In genomic region chr4:118364641-118365040, GRCm38 (mm10) we compare ENCODE assay signal across 20 mouse cellular contexts. TPM values are rescaled to one million over a fixed set of nuclear protein-coding genes. Genes with fewer than 3 reads are reported as not detected.
DNase-seq lines count a peak whose midpoint lies in the region; ATAC-seq and TF ChIP-seq lines count a peak whose summit lies in the region.
"Had no signal": no experiment of that assay in that cellular context is flagged by ENCODE, and none has a peak within 500 bp of the region (broad histone marks: within the 10 kb centered on the region; RNA-seq: fewer than 3 reads in every experiment).

No protein-coding gene starts in this region.

- no peak overlapping the region for H3K27ac ChIP-seq in kidney, adult 2 months (ENCODE audit: insufficient read depth, low read depth, low read length)
- H3K27ac ChIP-seq in kidney, embryonic 14.5 days (ENCODE audit: low read depth, low read length), result no peak overlapping the region
- H3K27ac ChIP-seq: embryonic facial prominence, embryonic 13.5 days; forebrain, embryonic 13.5 days had no signal

- H3K9me3 ChIP-seq in kidney, embryonic 14.5 days (ENCODE audit: control insufficient read depth, low read length), result no peaks in the 10 kb centered on the region
- H3K9me3 ChIP-seq: embryonic facial prominence, embryonic 13.5 days; forebrain, embryonic 13.5 days; G1E; heart, embryonic 12.5 days had no signal

- H3K27me3 ChIP-seq in kidney, adult 2 months (replicated peaks; ENCODE audit: control insufficient read depth, insufficient read depth, low read length), result no peaks in the 10 kb centered on the region
- H3K27me3 ChIP-seq in kidney, embryonic 14.5 days (ENCODE audit: control insufficient read depth, insufficient read depth, low read length), result no peaks in the 10 kb centered on the region
- H3K27me3 ChIP-seq: embryonic facial prominence, embryonic 13.5 days; forebrain, embryonic 13.5 days; heart, embryonic 12.5 days had no signal

- no peak overlapping the region for H3K4me2 ChIP-seq in kidney, embryonic 14.5 days (replicated peaks; ENCODE audit: low read depth, low read length)
- H3K4me2 ChIP-seq: embryonic facial prominence, embryonic 13.5 days; forebrain, embryonic 13.5 days; heart, embryonic 12.5 days had no signal

- WGBS in kidney, adult 2 months, result 81% methylated on average over 13 of the region's 13 CpGs
- WGBS in kidney, embryonic 14.5 days, result 94% methylated on average over 13 of the region's 13 CpGs

- H3K4me3 ChIP-seq in kidney, adult 2 months (ENCODE audit: insufficient read depth, low read depth, low read length), result no peak overlapping the region
- no peak overlapping the region for H3K4me3 ChIP-seq in kidney, embryonic 14.5 days (ENCODE audit: low read length)
- H3K4me3 ChIP-seq: embryonic facial prominence, embryonic 13.5 days; forebrain, embryonic 13.5 days; heart, embryonic 12.5 days had no signal

- no peak for TF ChIP-seq CTCF in kidney, adult 2 months (conservative IDR thresholded peaks at IDR 0.05; ENCODE audit: insufficient read depth, insufficient read length, low read depth, low read length)

- intact Hi-C loops in heart, postnatal 10 days (cut with DNase I), result no loop called here

- TF ChIP-seq POLR2A in kidney, adult 2 months (IDR thresholded peaks at IDR 0.05; ENCODE audit: low read depth, low read length), result no peak

- ATAC-seq in kidney, embryonic 14.5 days (ENCODE audit: low FRiP score, low TSS enrichment), result no peak
- ATAC-seq: CD4-positive, CD25-positive, alpha-beta regulatory T cell, adult 4 months; forebrain, embryonic 13.5 days; forebrain, postnatal 0 days had no signal

- no peaks in the 10 kb centered on the region for H3K36me3 ChIP-seq in kidney, adult 2 months (ENCODE audit: control insufficient read depth, insufficient read depth, low read length)
- peaks cover 55% of the 10 kb centered on the region for H3K36me3 ChIP-seq in kidney, embryonic 14.5 days (ENCODE audit: control insufficient read depth, insufficient read depth, low read length)

- H3K4me1 ChIP-seq in kidney, adult 2 months (ENCODE audit: control insufficient read depth, insufficient read depth, low read length), result peaks cover 9% of the 10 kb centered on the region; the same call in 1 of the 2 replicates
- peaks cover 8% of the 10 kb centered on the region; the same call in 1 of the 2 replicates for H3K4me1 ChIP-seq in kidney, embryonic 14.5 days (ENCODE audit: control insufficient read depth, insufficient read depth, low read length)

- no peak overlapping the region for H3K9ac ChIP-seq in kidney, embryonic 14.5 days (ENCODE audit: low read depth, low read length)
- H3K9ac ChIP-seq: embryonic facial prominence, embryonic 13.5 days; forebrain, embryonic 13.5 days; forebrain, postnatal 0 days; heart, embryonic 12.5 days had no signal

- peak; percentile 88 for DNase-seq in heart, adult 11 months
- DNase-seq in heart, postnatal 10 days, result no peak
- DNase-seq in kidney, adult 2 months, result peak; percentile 86
- peak; percentile 85 for DNase-seq in kidney, adult 9 months
- peak; percentile 84 to 85 for DNase-seq in kidney, postnatal 36 days
- no peak for DNase-seq in layer of hippocampus, postnatal 36 days
- DNase-seq: adrenal gland, postnatal 10 days; B cell, adult 2 months; cerebellum, adult 11 months; cerebellum, adult 8-10 months; cerebellum, postnatal 25 days; forebrain, postnatal 0 days; gastrocnemius, postnatal 14 days; heart, postnatal 36 days had no signal

RNA-seq across cellular contexts. Expression of gene Szt2, which starts 44.4 kb away (rescaled TPM):
- 10 to 100 TPM; 12.8 to 12.9 TPM for total RNA-seq in heart, postnatal 10 days (2021)
- 20.1 and 23.7 TPM in 2 replicates for polyA plus RNA-seq in kidney, adult 2 months (2012; rRNA removed)
- polyA plus RNA-seq in kidney, embryonic 14.5 days (2014; fragmentation: Nextera tagmentation; extraction: Ambion mirVana), result 8.7 and 13.7 TPM in 2 replicates
- 10 to 100 TPM; 35.7 to 40.8 TPM for total RNA-seq in layer of hippocampus, postnatal 36 days (2021)

RNA-seq across cellular contexts. Expression of gene Med8, which starts 44.5 kb away (rescaled TPM):
- total RNA-seq in heart, postnatal 10 days (2021), result 10 to 100 TPM; 44.3 to 46.2 TPM
- 27.6 and 31.0 TPM in 2 replicates for polyA plus RNA-seq in kidney, adult 2 months (2012; rRNA removed)
- polyA plus RNA-seq in kidney, embryonic 14.5 days (2014; fragmentation: Nextera tagmentation; extraction: Ambion mirVana), result 103 TPM in 2 replicates
- 10 to 100 TPM; 54.6 to 61.5 TPM for total RNA-seq in layer of hippocampus, postnatal 36 days (2021)

Comparison
In these comparisons a context has a peak if more than half of its experiments do, and no peak if none do; other contexts are left out.
1. DNase-seq: peak in heart, adult 11 months (single experiment), kidney, adult 2 months (single experiment), kidney, adult 9 months (single experiment) and kidney, postnatal 36 days (2 of 2); none in heart, postnatal 10 days (0 of 2) and layer of hippocampus, postnatal 36 days (0 of 2).